8 mouse cellular contexts compared by ENCODE assay signal in the genomic region with DNA sequence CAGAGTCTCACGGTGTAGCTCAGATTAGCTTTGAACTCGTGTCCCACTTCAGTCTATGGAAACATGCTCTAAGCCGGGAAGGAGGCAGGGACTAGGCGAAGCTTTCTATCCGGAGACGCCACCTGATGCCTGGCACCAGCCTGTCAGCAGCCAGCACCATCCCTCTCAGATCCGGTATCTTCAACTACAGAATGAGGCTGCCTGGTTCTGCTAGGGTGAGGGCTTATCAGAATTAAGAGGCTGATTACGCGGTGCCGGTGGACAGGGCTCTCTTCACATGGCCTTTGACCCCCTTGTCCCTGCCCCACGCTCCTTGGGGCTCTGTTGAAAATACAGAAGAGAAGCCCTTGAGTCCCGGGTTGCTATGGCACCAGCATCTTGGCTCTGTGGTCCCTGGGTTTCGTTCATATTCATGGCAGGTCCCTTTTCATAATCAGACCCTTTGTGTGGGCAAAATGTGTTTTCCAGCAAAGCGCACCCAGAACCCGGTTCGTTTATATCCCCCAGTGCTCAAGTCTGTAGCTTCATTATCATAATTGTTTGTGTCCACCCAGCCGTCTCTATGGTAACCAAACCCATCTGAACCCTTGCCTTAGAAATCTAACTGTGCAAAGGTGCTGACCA. TPM values are rescaled to one million over a fixed set of nuclear protein-coding genes. Genes with fewer than 3 reads are reported as not detected.
DNase-seq lines count a peak whose midpoint lies in the region; ATAC-seq and TF ChIP-seq lines count a peak whose summit lies in the region.

No protein-coding gene starts in this region.

- DNase-seq in adrenal gland, postnatal 14 days, result peak; percentile 12
- DNase-seq in adrenal gland, adult 2 months, result no peak
- peak; percentile 28 to 29 for DNase-seq in B cell, adult 2 months
- DNase-seq in heart, postnatal 0 days (ENCODE audit: low spot score), result no peak
- peak; percentile 41 to 47 for DNase-seq in left cerebral cortex, postnatal 36 days (ENCODE audit: low spot score in 2 of 2)
- peak; percentile 56 for DNase-seq in neural tube, embryonic 10.5 days (ENCODE audit: extremely low spot score, low spot score)
- no peak for DNase-seq in urinary bladder, adult 2 months (ENCODE audit: low spot score)

- H3K4me2 ChIP-seq in heart, postnatal 0 days (ENCODE audit: low read depth, low read length), result peak overlapping the region; percentile 75

- ATAC-seq in heart, postnatal 0 days (ENCODE audit: insufficient read depth, low read depth), result no peak

- intact Hi-C loops in left cerebral cortex, postnatal 36 days (cut with DNase I), result loop anchor here (2.0 kb wide), 1 partner anchor 1299 kb away; a partner anchor contains a TSS

- no peaks in the 10 kb centered on the region for H3K9me3 ChIP-seq in heart, postnatal 0 days (replicated peaks; ENCODE audit: control insufficient read depth, low read length)

- H3K27me3 ChIP-seq in heart, postnatal 0 days (ENCODE audit: control insufficient read depth, insufficient read depth, low read length), result no peaks in the 10 kb centered on the region

- TF ChIP-seq EP300 in heart, postnatal 0 days (IDR thresholded peaks at IDR 0.05; ENCODE audit: low read depth), result no peak

- H3K4me1 ChIP-seq in cortical plate, adult 2 months (ENCODE audit: control insufficient read depth, insufficient read depth, low read length), result peaks cover 5% of the 10 kb centered on the region
- H3K4me1 ChIP-seq in heart, postnatal 0 days (ENCODE audit: control insufficient read depth, insufficient read depth), result peaks cover 6% of the 10 kb centered on the region; the same call in 1 of the 2 replicates

- H3K27ac ChIP-seq in cortical plate, adult 2 months (ENCODE audit: insufficient read depth, low read length), result peak overlapping the region; percentile 79
- peak overlapping the region; percentile 76; the same call in 1 of the 2 replicates for H3K27ac ChIP-seq in heart, postnatal 0 days (ENCODE audit: low read depth)

- no peak for TF ChIP-seq CTCF in cortical plate, adult 2 months (IDR thresholded peaks at IDR 0.05; ENCODE audit: extremely low read depth, insufficient read depth, low read length)
- no peak for TF ChIP-seq CTCF in heart, postnatal 0 days (IDR thresholded peaks at IDR 0.05; ENCODE audit: low read depth)

- H3K9ac ChIP-seq in heart, postnatal 0 days (replicated peaks; ENCODE audit: low read depth, low read length), result peak overlapping the region; percentile 83

- TF ChIP-seq POLR2A in cortical plate, adult 2 months (IDR thresholded peaks at IDR 0.05; ENCODE audit: extremely low read depth, insufficient read depth, low read length), result no peak

- H3K4me3 ChIP-seq in cortical plate, adult 2 months (ENCODE audit: insufficient read depth, low read length), result peak overlapping the region; percentile 49
- H3K4me3 ChIP-seq in heart, postnatal 0 days (ENCODE audit: low read depth, low read length), result peak overlapping the region; percentile 73

- WGBS in heart, postnatal 0 days, result 22% methylated on average over 17 of the region's 17 CpGs

- H3K36me3 ChIP-seq in heart, postnatal 0 days (replicated peaks; ENCODE audit: control insufficient read depth, insufficient read depth, low read length), result peaks cover 19% of the 10 kb centered on the region

RNA-seq across cellular contexts. Expression of a gene that starts 0.6 kb away (rescaled TPM):
- total RNA-seq in adrenal gland, postnatal 14 days (2021), result 13.6 and 13.7 TPM in 2 replicates
- 10 to 100 TPM; 10.4 to 12.7 TPM for total RNA-seq in adrenal gland, adult 2 months (2021)
- 20.3 and 20.8 TPM in 2 replicates for polyA plus RNA-seq in adrenal gland, adult 2 months (2012; rRNA removed)
- 25.2 and 26.5 TPM in 2 replicates for polyA plus RNA-seq in cortical plate, adult 2 months (2012; rRNA removed)
- total RNA-seq in heart, postnatal 0 days (2014; rRNA removed; ENCODE audit: low replicate concordance), result 14.9 and 22.4 TPM in 2 replicates
- 14.4 and 15.7 TPM in 2 replicates for polyA plus RNA-seq in heart, postnatal 0 days (2015; fragmentation: Nextera tagmentation; extraction: Ambion mirVana)
- 10 to 100 TPM; 17.5 to 22.8 TPM for total RNA-seq in left cerebral cortex, postnatal 36 days (2021)
- polyA plus RNA-seq in urinary bladder, adult 2 months (2012; rRNA removed), result 17.6 and 19.6 TPM in 2 replicates

RNA-seq across cellular contexts. Expression of a gene that starts 9.9 kb away (rescaled TPM):
- total RNA-seq in adrenal gland, postnatal 14 days (2021), result 0.89 and 0.98 TPM in 2 replicates
- total RNA-seq in adrenal gland, adult 2 months (2021), result 1 to 10 TPM in 1 of 2 experiments, under 1 TPM in 1; 0.35 to 1.2 TPM
- polyA plus RNA-seq in adrenal gland, adult 2 months (2012; rRNA removed), result 1.5 and 1.8 TPM in 2 replicates
- polyA plus RNA-seq in cortical plate, adult 2 months (2012; rRNA removed), result 1.4 and 1.7 TPM in 2 replicates
- 3.5 and 4.3 TPM in 2 replicates for total RNA-seq in heart, postnatal 0 days (2014; rRNA removed; ENCODE audit: low replicate concordance)
- 2.6 and 3.6 TPM in 2 replicates for polyA plus RNA-seq in heart, postnatal 0 days (2015; fragmentation: Nextera tagmentation; extraction: Ambion mirVana)
- total RNA-seq in left cerebral cortex, postnatal 36 days (2021), result under 1 TPM; 0.54 to 0.88 TPM
- polyA plus RNA-seq in urinary bladder, adult 2 months (2012; rRNA removed), result 7.1 and 7.3 TPM in 2 replicates

RNA-seq across cellular contexts. Expression of a gene that starts 20.7 kb away (rescaled TPM):
- total RNA-seq in adrenal gland, postnatal 14 days (2021), result 0.71 and 11.3 TPM in 2 replicates
- total RNA-seq in adrenal gland, adult 2 months (2021), result 1 to 10 TPM in 1 of 2 experiments, under 1 TPM in 1; 0.97 to 2.3 TPM
- polyA plus RNA-seq in adrenal gland, adult 2 months (2012; rRNA removed), result 2.4 and 2.8 TPM in 2 replicates
- polyA plus RNA-seq in cortical plate, adult 2 months (2012; rRNA removed), result 14.0 and 16.0 TPM in 2 replicates
- 0.04 TPM in 1 of 2 replicates, not detected in the other for total RNA-seq in heart, postnatal 0 days (2014; rRNA removed; ENCODE audit: low replicate concordance)
- polyA plus RNA-seq in heart, postnatal 0 days (2015; fragmentation: Nextera tagmentation; extraction: Ambion mirVana), result 0.14 and 0.16 TPM in 2 replicates
- total RNA-seq in left cerebral cortex, postnatal 36 days (2021), result 10 to 100 TPM; 14.1 to 17.0 TPM
- 0.47 and 0.62 TPM in 2 replicates for polyA plus RNA-seq in urinary bladder, adult 2 months (2012; rRNA removed)

Comparison
In these comparisons a context has a peak if more than half of its experiments do, and no peak if none do; other contexts are left out.
1. DNase-seq: peak in adrenal gland, postnatal 14 days (single experiment), B cell, adult 2 months (2 of 2), left cerebral cortex, postnatal 36 days (2 of 2) and neural tube, embryonic 10.5 days (single experiment); none in adrenal gland, adult 2 months (single experiment), heart, postnatal 0 days (single experiment) and urinary bladder, adult 2 months (single experiment).